Mouse (Mus musculus): ENCODE data around the gene Tmem88. TPM values are rescaled to one million over a fixed set of nuclear protein-coding genes. Genes with fewer than 3 reads are reported as not detected.

Tmem88 gene
- total and polyA plus RNA-seq, 3 experiments: 0.16 to 0.25 TPM; not detected in 1

GRCm38 (mm10) chr11:69369990-69370816, 27.8 kb downstream of the Tmem88 start:
- Histone ChIP-seq H3K9me3 (replicated peaks; ENCODE audit: low read length) (no peaks in the 10 kb centered on the region), H3K9ac (ENCODE audit: insufficient read depth, low read depth) (peak overlapping the region; percentile 100), H3K4me2 (ENCODE audit: insufficient read depth, low read depth, poor library complexity, severe bottlenecking) (peak overlapping the region; percentile 45), H3K4me3 (replicated peaks in 1 of 3; ENCODE audit: low read depth in 2 of 3, low read length in 2 of 3, poor library complexity in 1 of 3) (no peak overlapping the region), H3K79me2 (replicated peaks; ENCODE audit: control insufficient read depth, extremely low read depth, insufficient read depth, poor library complexity, severe bottlenecking) (peaks cover 3% of the 10 kb centered on the region; the same call in 1 of the 2 replicates), H3K36me3 (replicated peaks in 1 of 2; ENCODE audit: control insufficient read depth in 1 of 2, insufficient read depth in 1 of 2, low read length in 1 of 2) (peaks cover 7 to 34% of the 10 kb centered on the region in 2 experiments), H3K27me3 (replicated peaks) (no peaks in the 10 kb centered on the region), H3K27ac (ENCODE audit: insufficient read depth, low read depth) (no peak overlapping the region), H3K4me1 (ENCODE audit: control insufficient read depth in 1 of 2, insufficient read depth in 2 of 2) (peaks cover 7 to 30% of the 10 kb centered on the region in 2 experiments)
- in situ Hi-C loops (cut with MboI; ENCODE audit: low pct_ligation_motif_present, low pct_unique_long_range_greater_than_20kb, low sequenced_read_pairs): loop anchor here (5.0 kb wide), 2 partner anchors 38 to 103 kb away; no protein-coding TSS in a partner anchor
- dilution Hi-C loops (cut with MboI; ENCODE audit: extremely low pct_ligation_motif_present, extremely low pct_unique_long_range_greater_than_20kb, low sequenced_read_pairs): no loop called here
- TF ChIP-seq ZNF384 (IDR thresholded peaks at IDR 0.05; ENCODE audit: low read depth, low read length) (peak; percentile 91), E2F4 (IDR thresholded peaks at IDR 0.05; ENCODE audit: insufficient replicate concordance, low read depth, low read length) (no peak)
- no peak for DNase-seq (ENCODE audit: extremely low read depth)

GRCm38 (mm10) chr11:69369215-69369989, 28.6 kb downstream of the Tmem88 start, which contains the start of gene Chd3:
Gene Chd3, minus strand, starts transcription at chr11:69369406.
- dilution Hi-C loops (cut with MboI; ENCODE audit: extremely low pct_ligation_motif_present, extremely low pct_unique_long_range_greater_than_20kb, low sequenced_read_pairs): no loop called here
- TF ChIP-seq CHD2 (IDR thresholded peaks at IDR 0.05; ENCODE audit: low read length) (0 out of 2 replicates have a peak, but pooled peaks have one; percentile 31), JUN (IDR thresholded peaks at IDR 0.05; ENCODE audit: insufficient read depth, low read depth, low read length) (no peak), USF1 (IDR thresholded peaks at IDR 0.05; ENCODE audit: low read depth, low read length) (no peak), UBTF (IDR thresholded peaks at IDR 0.05; ENCODE audit: low read depth, low read length) (no peak), USF2 (conservative IDR thresholded peaks at IDR 0.05; ENCODE audit: low read depth, low read length) (no peak), ZNF384 (IDR thresholded peaks at IDR 0.05; ENCODE audit: low read depth, low read length) (peak; percentile 37), POLR2A (IDR thresholded peaks at IDR 0.05; ENCODE audit: low read depth, low read length) (0 out of 2 replicates have a peak, but pooled peaks have one; percentile 2), MEF2A (IDR thresholded peaks at IDR 0.05; ENCODE audit: borderline replicate concordance, low read depth, low read length) (peak; percentile 23; the same call in 1 of the 2 replicates), MAZ (IDR thresholded peaks at IDR 0.05; ENCODE audit: low read depth, low read length) (peak; percentile 87), HCFC1 (IDR thresholded peaks at IDR 0.05; ENCODE audit: low read depth, low read length) (0 out of 2 replicates have a peak, but pooled peaks have one; percentile 33), ETS1 (conservative IDR thresholded peaks at IDR 0.05; ENCODE audit: low read depth, low read length) (no peak), NELFE (IDR thresholded peaks at IDR 0.05; ENCODE audit: low read depth, low read length) (no peak), CHD1 (IDR thresholded peaks at IDR 0.05; ENCODE audit: low read depth, low read length) (peak; percentile 79; the same call in 1 of the 2 replicates), EP300 (IDR thresholded peaks at IDR 0.05; ENCODE audit: low read length) (no peak)
- peak; percentile 29 for DNase-seq (ENCODE audit: extremely low read depth)
- H3K27me3 ChIP-seq (replicated peaks): no peaks in the 10 kb centered on the region
- H3K9ac ChIP-seq (ENCODE audit: insufficient read depth, low read depth): peak within 1 kb of the TSS; percentile 100
- H3K9me3 ChIP-seq (replicated peaks; ENCODE audit: low read length): no peaks in the 10 kb centered on the region
- peaks cover 3% of the 10 kb centered on the region; the same call in 1 of the 2 replicates for H3K79me2 ChIP-seq (replicated peaks; ENCODE audit: control insufficient read depth, extremely low read depth, insufficient read depth, poor library complexity, severe bottlenecking)
- H3K4me1 ChIP-seq (ENCODE audit: control insufficient read depth in 1 of 2, insufficient read depth in 2 of 2): peaks cover 7 to 36% of the 10 kb centered on the region in 2 experiments
- H3K27ac ChIP-seq (ENCODE audit: insufficient read depth, low read depth): peak within 1 kb of the TSS; percentile 49
- H3K4me3 ChIP-seq (replicated peaks in 1 of 3; ENCODE audit: low read depth in 2 of 3, low read length in 2 of 3, poor library complexity in 1 of 3): peak within 1 kb of the TSS; percentile 76 to 84 (median 78)
- peaks cover 7 to 38% of the 10 kb centered on the region in 2 experiments for H3K36me3 ChIP-seq (replicated peaks in 1 of 2; ENCODE audit: control insufficient read depth in 1 of 2, insufficient read depth in 1 of 2, low read length in 1 of 2)
- in situ Hi-C loops (cut with MboI; ENCODE audit: low pct_ligation_motif_present, low pct_unique_long_range_greater_than_20kb, low sequenced_read_pairs): loop anchor here (5.0 kb wide), 2 partner anchors 37 to 102 kb away; no protein-coding TSS in a partner anchor
- peak within 1 kb of the TSS; percentile 96 for H3K4me2 ChIP-seq (ENCODE audit: insufficient read depth, low read depth, poor library complexity, severe bottlenecking)

All from CH12.LX (cell line).